Mouse (Mus musculus): ENCODE measurements around the gene Prrxl1. TPM values are rescaled to one million over a fixed set of nuclear protein-coding genes. Genes with fewer than 3 reads are reported as not detected.

Prrxl1 gene
- polyA plus RNA-seq, 1 experiment from 2014 or later = 23.6 TPM

DNA sequence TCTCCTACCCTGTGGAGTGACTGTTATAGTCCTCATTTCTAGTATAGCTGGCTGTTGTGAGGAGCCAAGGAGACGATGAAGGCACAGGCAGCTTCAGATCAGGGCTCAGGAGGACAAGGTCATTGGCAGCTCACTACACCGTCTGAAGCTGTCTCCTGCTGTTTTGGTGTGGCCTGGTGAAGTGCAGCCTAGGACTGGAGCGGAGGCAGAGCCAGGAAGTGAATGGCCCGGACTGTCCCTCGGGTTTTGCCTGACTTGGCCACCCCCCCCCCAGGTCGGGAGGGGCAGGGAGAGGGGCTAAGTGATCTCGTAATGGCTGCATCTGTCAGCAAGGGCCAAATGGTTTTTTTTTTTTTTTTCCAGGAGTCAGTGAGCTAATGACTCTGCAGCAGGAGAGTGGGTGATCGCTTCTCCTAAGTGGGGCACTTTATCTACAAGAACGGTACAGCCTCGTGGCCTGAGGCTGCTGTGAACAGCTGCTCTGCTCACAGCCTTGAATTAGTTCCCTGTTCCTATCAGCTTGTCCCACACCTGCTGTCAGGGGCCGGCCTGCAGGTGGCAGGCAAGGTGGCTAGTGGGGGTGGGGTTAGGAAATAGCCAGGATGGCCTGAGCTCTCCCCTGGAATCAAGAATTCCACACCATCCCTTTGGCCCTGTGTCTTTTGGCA is 34.9 kb downstream of the Prrxl1 start:
- Histone ChIP-seq H3K4me1 (replicated peaks) (peaks cover 6% of the 10 kb centered on the region; the same call in 1 of the 2 replicates), H3K36me3 (no peaks in the 10 kb centered on the region), H3K4me3 (no peak overlapping the region), H3K27ac (no peak overlapping the region), H3K27me3 (ENCODE audit: insufficient read depth, poor library complexity, severe bottlenecking) (no peaks in the 10 kb centered on the region), H3K9me3 (no peaks in the 10 kb centered on the region)
- peak; percentile 22 for DNase-seq (ENCODE audit: low spot score)
- WGBS = 38% methylated on average over 11 of the region's 11 CpGs

DNA sequence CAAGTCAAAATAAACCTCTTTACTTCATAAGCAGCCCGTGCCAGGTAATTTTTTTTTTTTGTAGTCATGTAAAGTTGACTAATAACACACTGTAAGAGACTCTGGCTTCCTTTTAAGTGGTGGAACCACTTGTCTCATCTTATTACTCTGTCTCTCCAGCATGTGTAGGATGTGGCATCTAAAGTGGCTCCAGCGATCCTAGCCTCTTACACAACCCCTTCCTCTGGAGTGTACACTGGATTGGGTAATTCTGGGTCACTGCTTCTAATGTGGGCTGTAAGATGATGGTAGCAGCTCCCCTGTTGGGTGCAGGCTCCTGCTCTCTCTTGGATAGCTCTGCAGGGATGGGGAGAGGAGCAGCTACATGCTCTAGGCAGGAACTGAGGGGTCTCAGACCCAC is 39.3 kb downstream of the Prrxl1 start:
- 86% methylated on average over 2 of the region's 2 CpGs for WGBS
- no peaks in the 10 kb centered on the region for H3K27me3 ChIP-seq (ENCODE audit: insufficient read depth, poor library complexity, severe bottlenecking)
- H3K27ac ChIP-seq = no peak overlapping the region
- H3K9me3 ChIP-seq = no peaks in the 10 kb centered on the region
- peaks cover 6% of the 10 kb centered on the region; the same call in 1 of the 2 replicates for H3K4me1 ChIP-seq (replicated peaks)
- H3K4me3 ChIP-seq = no peak overlapping the region
- no peaks in the 10 kb centered on the region for H3K36me3 ChIP-seq
- no peak for DNase-seq (ENCODE audit: low spot score)

DNA sequence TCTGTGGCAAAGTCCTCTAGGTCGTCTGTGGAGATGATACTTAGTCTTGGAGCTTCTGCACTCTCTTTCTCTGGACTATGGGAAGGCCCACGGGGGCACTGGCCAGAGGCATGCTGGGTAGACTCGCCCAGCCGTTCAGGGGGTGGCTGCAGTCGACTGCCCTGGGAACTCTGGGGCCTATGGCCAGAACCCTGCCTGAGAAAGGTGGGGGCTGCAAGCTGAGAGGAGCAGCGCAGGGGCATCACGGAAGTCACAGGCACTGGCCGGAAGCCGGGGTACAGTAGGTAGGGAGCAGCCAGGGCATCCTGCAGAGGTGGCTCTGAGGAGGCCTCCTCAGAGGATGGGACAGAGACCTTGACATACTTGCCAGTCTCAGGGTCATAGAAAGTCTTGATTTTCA is 60.6 kb downstream of the Prrxl1 start:
- 72% methylated on average over 9 of the region's 9 CpGs for WGBS
- Histone ChIP-seq H3K27me3 (ENCODE audit: insufficient read depth, poor library complexity, severe bottlenecking) (peaks cover 7% of the 10 kb centered on the region), H3K9me3 (no peaks in the 10 kb centered on the region), H3K27ac (no peak overlapping the region), H3K36me3 (no peaks in the 10 kb centered on the region), H3K4me1 (replicated peaks) (peaks cover 6% of the 10 kb centered on the region), H3K4me3 (no peak overlapping the region)
- DNase-seq (ENCODE audit: low spot score) = no peak

DNA sequence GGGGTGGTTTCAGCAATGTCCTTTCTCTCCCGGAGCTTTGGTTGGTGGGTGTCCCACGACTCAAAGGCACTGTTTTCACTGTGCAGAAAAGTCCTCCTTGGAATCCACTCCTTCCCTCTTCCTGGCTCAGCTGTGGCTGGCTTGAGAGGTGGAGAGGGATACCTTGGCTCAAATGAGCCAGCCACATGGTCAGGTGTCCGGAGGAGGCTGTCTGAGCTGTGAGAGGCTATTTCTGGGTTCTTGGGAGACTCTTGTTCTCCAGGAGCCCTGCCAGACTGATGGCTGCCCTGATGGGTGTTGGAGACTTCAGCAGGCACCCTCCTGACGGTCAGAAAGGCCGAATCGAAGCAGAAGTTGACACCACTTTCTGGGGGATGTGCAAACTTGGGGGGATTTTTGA is 63.9 kb downstream of the Prrxl1 start:
- Histone ChIP-seq H3K4me3 (no peak overlapping the region), H3K36me3 (no peaks in the 10 kb centered on the region), H3K27ac (no peak overlapping the region), H3K9me3 (no peaks in the 10 kb centered on the region), H3K27me3 (ENCODE audit: insufficient read depth, poor library complexity, severe bottlenecking) (peaks cover 7% of the 10 kb centered on the region), H3K4me1 (replicated peaks) (peaks cover 6% of the 10 kb centered on the region)
- 86% methylated on average over 6 of the region's 6 CpGs for WGBS
- DNase-seq (ENCODE audit: low spot score) = no peak

DNA sequence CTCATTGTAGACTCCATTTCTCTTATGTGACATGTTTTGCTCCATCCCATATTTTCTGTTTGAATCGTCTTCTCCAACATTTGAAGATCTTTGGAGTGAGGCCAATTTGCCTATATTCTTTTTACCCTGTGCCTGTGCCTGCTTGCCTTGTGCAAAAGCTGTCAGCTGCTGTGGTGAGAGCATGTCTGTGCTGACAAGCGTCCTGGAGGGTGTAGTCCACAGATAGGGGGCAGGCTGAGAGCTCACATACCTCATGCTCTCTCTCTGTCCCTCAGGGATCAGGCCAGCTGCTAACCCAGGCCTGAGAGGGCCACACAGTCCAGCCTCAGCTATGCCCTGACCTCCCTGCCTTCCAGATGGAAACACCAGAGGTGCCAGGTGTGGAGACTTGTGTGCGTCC is 74.0 kb downstream of the Prrxl1 start:
- 61% methylated on average over 3 of the region's 3 CpGs for WGBS
- Histone ChIP-seq H3K4me1 (replicated peaks) (peaks cover 10% of the 10 kb centered on the region; the same call in 1 of the 2 replicates), H3K9me3 (no peaks in the 10 kb centered on the region), H3K27me3 (ENCODE audit: insufficient read depth, poor library complexity, severe bottlenecking) (no peaks in the 10 kb centered on the region), H3K27ac (no peak overlapping the region), H3K36me3 (no peaks in the 10 kb centered on the region), H3K4me3 (no peak overlapping the region)
- no peak for DNase-seq (ENCODE audit: low spot score)

DNA sequence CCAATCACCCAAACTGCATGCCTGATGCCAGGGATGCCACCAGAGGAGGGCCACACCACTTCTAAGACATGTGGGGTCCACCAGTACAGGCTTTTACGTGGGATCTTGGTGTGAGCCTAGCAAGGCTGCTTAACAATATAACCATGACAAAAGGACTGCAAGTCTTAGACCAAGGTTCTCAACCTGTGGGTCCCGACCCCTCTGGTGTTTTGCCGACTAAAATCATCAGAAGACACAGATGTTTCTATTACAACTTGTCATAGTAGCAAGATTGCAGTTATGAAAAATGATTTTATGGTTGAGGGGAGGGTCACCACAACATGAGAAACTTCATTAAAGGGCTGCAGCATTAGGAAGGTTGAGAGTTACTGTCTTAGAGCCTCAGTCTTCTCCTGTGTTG is 79.4 kb downstream of the Prrxl1 start:
- H3K27ac ChIP-seq = no peak overlapping the region
- no peaks in the 10 kb centered on the region for H3K27me3 ChIP-seq (ENCODE audit: insufficient read depth, poor library complexity, severe bottlenecking)
- H3K4me3 ChIP-seq = no peak overlapping the region
- H3K36me3 ChIP-seq = no peaks in the 10 kb centered on the region
- no peak for DNase-seq (ENCODE audit: low spot score)
- 72% methylated on average over 3 of the region's 3 CpGs for WGBS
- H3K9me3 ChIP-seq = no peaks in the 10 kb centered on the region
- H3K4me1 ChIP-seq (replicated peaks) = peaks cover 14% of the 10 kb centered on the region; the same call in 1 of the 2 replicates

DNA sequence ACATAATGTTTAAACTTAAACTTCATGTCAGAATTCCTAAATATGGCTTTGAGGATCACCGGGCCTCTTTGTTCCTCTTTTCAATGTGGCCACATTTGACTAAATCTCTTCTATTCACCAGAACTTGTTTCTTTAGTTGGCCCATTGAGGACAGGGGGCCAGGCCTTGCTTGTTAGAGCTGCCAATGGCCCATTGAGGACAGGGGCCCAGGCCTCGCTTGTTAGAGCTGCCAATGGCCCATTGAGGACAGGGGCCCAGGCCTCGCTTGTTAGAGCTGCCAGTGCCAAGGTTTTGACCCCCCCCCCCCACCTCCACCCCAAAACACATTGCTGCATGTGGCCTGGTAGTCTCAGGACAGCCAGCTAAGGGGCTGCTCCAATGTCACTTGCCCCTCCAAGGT is 82.4 kb downstream of the Prrxl1 start:
- Histone ChIP-seq H3K9me3 (no peaks in the 10 kb centered on the region), H3K4me3 (no peak overlapping the region), H3K27ac (no peak overlapping the region; the same call in 1 of the 2 replicates), H3K4me1 (replicated peaks) (peaks cover 25% of the 10 kb centered on the region), H3K27me3 (ENCODE audit: insufficient read depth, poor library complexity, severe bottlenecking) (0 out of 2 replicates have a peak, but pooled peaks cover 5% of the 10 kb centered on the region), H3K36me3 (no peaks in the 10 kb centered on the region)
- WGBS = 79% methylated on average over 3 of the region's 3 CpGs
- DNase-seq (ENCODE audit: low spot score) = no peak

DNA sequence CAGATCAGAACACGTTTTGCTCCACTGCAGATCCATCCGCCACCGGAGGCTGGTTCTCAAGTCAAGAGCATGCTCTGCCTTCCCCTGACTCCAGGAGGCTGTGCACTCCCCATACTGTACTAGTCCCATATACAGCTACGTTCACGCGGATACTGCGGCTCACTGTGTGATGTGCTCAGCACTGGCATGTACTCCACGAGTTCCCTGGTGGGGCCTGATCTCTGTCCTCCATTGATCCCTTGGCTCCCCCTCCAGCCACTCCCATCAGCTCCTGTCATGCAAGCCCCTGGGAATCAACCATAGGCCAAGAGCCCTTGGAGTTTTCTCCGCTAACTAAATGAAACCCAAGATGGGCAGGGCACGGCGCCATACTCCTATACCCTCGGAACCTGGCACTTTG is 83.3 kb downstream of the Prrxl1 start:
- no peak overlapping the region for H3K27ac ChIP-seq
- H3K4me3 ChIP-seq = no peak overlapping the region
- no peaks in the 10 kb centered on the region for H3K9me3 ChIP-seq
- H3K36me3 ChIP-seq = no peaks in the 10 kb centered on the region
- peaks cover 25% of the 10 kb centered on the region for H3K4me1 ChIP-seq (replicated peaks)
- 93% methylated on average over 12 of the region's 12 CpGs for WGBS
- no peak for DNase-seq (ENCODE audit: low spot score)
- H3K27me3 ChIP-seq (ENCODE audit: insufficient read depth, poor library complexity, severe bottlenecking) = 0 out of 2 replicates have a peak, but pooled peaks cover 5% of the 10 kb centered on the region

DNA sequence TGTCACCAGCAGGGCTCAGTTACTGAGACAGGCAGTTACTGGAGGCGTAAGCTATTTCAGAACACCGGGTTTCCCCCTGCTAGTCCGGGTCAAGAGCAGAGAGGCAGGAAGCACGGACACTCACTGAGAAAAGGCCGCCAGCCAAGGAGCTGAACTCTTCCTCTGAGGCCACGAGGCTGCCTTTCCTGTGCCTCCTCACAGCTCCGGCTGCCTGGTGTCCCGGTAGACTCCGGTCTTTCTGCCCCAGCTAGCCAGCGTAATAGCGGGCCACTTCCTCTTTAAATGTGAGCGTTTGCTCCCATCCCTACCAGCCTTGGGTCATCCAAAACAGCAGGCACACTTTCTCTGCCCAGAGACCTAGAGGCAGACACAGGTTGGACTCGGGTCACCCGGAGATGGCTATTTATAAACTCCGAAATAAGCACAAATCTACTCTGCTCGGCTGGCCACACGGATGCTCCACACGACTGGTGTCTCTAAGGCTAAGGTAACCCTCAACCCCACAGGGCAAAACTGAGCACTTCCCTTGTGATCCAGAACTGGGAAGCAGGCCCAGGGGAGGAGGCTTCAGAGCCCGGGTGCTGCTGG is 84.1 kb downstream of the Prrxl1 start:
- H3K36me3 ChIP-seq = no peaks in the 10 kb centered on the region
- no peaks in the 10 kb centered on the region for H3K9me3 ChIP-seq
- H3K27ac ChIP-seq = peak overlapping the region; percentile 30; the same call in 1 of the 2 replicates
- DNase-seq (ENCODE audit: low spot score) = peak; percentile 22
- 0 out of 2 replicates have a peak, but pooled peaks cover 5% of the 10 kb centered on the region for H3K27me3 ChIP-seq (ENCODE audit: insufficient read depth, poor library complexity, severe bottlenecking)
- no peak overlapping the region for H3K4me3 ChIP-seq
- H3K4me1 ChIP-seq (replicated peaks) = peaks cover 25% of the 10 kb centered on the region
- WGBS = 49% methylated on average over 19 of the region's 19 CpGs

DNA sequence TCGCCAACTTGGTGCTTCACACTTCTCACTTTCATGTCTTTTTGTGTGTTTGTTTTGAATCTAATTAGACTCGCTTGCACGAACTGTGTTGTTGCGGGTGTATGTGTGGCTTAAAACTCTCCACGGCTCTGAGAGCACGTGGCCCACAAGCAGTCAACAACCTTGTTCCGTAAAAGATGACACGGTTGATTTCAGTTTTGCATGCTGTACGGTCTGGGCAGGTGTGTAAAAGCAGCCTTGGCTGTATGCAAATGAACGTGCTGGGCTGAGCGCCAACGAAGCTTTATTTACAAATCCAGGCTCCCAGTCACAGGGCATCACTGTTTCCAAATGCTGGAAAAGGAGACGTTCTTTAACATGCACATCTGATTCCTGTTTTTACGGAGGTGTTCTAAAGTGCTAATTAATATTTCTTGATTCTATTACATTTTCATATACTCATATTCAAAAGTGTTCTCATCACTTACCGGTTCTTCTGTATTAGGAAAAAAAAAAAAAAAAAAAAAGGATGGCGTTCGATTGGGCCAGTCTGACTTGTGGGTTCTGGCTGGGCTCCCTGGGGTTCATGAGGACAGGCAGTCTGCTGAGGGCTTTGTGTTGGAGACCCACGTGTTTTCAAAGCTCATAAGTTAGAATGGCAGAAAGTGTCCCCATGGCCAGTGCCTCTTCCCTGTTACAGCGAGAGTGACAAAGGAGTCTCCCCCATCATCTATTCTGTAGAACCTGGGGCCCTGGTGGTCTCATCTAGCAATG is 85.0 kb downstream of the Prrxl1 start:
- H3K4me3 ChIP-seq = no peak overlapping the region
- no peak overlapping the region for H3K27ac ChIP-seq
- H3K27me3 ChIP-seq (ENCODE audit: insufficient read depth, poor library complexity, severe bottlenecking) = 0 out of 2 replicates have a peak, but pooled peaks cover 5% of the 10 kb centered on the region
- no peaks in the 10 kb centered on the region for H3K36me3 ChIP-seq
- peaks cover 25% of the 10 kb centered on the region for H3K4me1 ChIP-seq (replicated peaks)
- WGBS = 69% methylated on average over 19 of the region's 19 CpGs
- DNase-seq (ENCODE audit: low spot score) = no peak
- H3K9me3 ChIP-seq = no peaks in the 10 kb centered on the region

DNA sequence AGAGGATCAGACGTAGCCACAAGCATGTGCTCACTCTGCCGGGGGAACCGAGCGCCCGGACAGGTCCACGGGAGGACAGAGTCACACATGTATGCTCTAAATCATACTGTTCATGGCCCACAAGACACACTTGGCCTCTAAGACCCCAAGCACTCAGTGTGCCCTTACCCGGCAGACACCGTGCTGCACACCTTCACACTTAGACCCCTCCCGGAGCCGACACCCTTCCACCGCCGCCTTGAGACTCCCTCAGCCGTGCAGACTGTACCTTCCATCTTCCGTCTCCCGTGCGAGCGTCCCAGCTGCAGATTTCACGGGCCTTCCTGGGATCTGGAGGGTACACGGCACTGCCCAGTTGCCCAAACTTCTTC is 85.5 kb downstream of the Prrxl1 start:
- 0 out of 2 replicates have a peak, but pooled peaks cover 5% of the 10 kb centered on the region for H3K27me3 ChIP-seq (ENCODE audit: insufficient read depth, poor library complexity, severe bottlenecking)
- H3K27ac ChIP-seq = 0 out of 2 replicates have a peak overlapping the region, but pooled peaks have one; percentile 40
- no peaks in the 10 kb centered on the region for H3K36me3 ChIP-seq
- H3K4me3 ChIP-seq = no peak overlapping the region
- H3K9me3 ChIP-seq = no peaks in the 10 kb centered on the region
- peaks cover 25% of the 10 kb centered on the region for H3K4me1 ChIP-seq (replicated peaks)
- 80% methylated on average over 19 of the region's 19 CpGs for WGBS
- no peak for DNase-seq (ENCODE audit: low spot score)

DNA sequence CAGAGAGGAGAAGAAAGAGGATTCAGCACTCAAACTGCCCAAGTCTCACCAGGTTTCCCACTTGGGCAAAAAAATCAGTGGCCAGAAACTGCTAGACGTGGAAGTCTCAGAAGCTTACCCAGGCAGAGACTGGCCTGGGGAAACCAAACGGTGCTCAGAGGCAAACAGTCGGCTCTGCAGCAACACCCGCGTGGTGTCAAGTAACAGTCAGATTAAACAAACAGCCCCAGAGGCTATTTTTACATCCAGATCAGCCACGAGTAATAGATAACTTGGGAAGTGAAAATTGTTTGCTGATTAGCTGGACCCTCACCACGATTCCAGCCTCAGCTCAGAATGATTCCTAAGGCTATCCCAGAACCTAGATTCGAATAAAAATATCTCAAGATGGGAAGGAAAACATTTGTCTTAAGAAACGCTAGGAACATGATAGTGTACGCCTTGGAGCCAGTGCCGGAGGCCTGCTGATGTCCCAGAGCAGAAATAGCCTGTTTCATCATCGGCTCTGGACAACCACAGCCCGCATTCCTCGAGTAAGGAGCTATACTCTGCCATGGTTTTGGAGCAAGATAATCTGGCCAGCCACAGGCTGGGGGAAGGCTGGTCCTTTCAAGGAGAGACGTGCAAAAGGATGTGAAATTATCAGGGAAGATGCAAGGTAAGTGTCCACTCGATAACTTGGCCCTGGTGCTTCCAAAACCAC is 86.1 kb downstream of the Prrxl1 start, which contains the start of gene 3425401B19Rik:
Gene 3425401B19Rik (minus strand): TSS at position 170 of the 703 bp plus-strand sequence.
- H3K27ac ChIP-seq = 0 out of 2 replicates have a peak within 1 kb of the TSS, but pooled peaks have one; percentile 40
- WGBS = 67% methylated on average over 16 of the region's 16 CpGs
- no peaks in the 10 kb centered on the region for H3K9me3 ChIP-seq
- no peaks in the 10 kb centered on the region for H3K36me3 ChIP-seq
- DNase-seq (ENCODE audit: low spot score) = no peak
- H3K4me3 ChIP-seq = no peak within 1 kb of the TSS
- 0 out of 2 replicates have a peak, but pooled peaks cover 5% of the 10 kb centered on the region for H3K27me3 ChIP-seq (ENCODE audit: insufficient read depth, poor library complexity, severe bottlenecking)
- H3K4me1 ChIP-seq (replicated peaks) = peaks cover 25% of the 10 kb centered on the region

All from hindbrain, embryonic 10.5 days (tissue).